Mouse (Mus musculus): Measurements from ENCODE around the gene A630095N17Rik. TPM values are rescaled to one million over a fixed set of nuclear protein-coding genes. Genes with fewer than 3 reads are reported as not detected.

A630095N17Rik gene
- not detected for polyA plus RNA-seq (2017; shearing (Covaris generic))

DNA sequence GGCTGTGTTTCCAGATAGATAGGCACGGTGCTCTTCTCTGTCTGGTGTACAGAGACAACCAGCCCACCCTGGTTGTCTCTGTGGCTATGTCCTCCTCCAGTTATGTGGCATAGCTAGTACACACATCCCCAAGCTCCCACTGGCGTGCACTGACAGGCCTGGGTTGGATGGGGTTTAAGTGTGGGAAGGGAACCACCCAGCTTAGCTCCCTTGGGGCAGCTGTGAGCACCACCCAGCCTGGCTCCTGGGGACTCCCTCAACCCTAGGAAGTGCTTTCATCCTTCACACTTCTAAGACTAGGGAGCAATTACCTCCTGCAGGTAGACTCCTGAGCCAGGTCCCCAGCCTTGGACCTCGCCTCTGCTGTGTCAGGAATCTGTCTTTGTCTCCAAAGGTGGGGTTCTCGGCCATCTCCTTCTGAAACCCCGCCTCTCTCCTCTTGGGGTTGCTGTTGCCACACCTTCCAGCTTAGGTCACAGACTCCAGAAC is at the start of gene A630095N17Rik:
Gene A630095N17Rik (minus strand): TSS at position 439 of the 489 bp plus-strand sequence.
- ATAC-seq: no peak

DNA sequence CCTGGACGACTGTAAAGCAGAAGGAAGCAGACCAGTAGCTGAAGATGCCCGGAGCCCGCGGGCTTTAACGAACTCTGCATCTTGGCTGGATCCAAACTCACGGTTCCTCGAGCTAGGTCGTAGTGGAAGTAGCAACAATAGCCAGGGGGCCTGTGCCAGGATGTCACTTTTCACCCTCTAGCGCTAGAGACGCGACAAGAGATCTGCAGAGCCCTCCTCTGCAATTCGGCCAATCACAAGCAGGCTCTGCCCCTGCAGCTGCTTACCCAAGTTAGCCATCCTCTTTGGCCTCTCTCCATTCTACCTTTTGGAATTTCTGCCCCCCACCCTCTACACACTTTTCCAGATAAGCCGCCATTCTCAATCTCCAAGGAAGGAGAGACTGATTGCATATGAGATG is 46.3 kb upstream of the A630095N17Rik start, which contains the start of gene Resp18:
Gene Resp18 (minus strand): TSS at position 188 of the 400 bp plus-strand sequence.
- ATAC-seq: no peak

DNA sequence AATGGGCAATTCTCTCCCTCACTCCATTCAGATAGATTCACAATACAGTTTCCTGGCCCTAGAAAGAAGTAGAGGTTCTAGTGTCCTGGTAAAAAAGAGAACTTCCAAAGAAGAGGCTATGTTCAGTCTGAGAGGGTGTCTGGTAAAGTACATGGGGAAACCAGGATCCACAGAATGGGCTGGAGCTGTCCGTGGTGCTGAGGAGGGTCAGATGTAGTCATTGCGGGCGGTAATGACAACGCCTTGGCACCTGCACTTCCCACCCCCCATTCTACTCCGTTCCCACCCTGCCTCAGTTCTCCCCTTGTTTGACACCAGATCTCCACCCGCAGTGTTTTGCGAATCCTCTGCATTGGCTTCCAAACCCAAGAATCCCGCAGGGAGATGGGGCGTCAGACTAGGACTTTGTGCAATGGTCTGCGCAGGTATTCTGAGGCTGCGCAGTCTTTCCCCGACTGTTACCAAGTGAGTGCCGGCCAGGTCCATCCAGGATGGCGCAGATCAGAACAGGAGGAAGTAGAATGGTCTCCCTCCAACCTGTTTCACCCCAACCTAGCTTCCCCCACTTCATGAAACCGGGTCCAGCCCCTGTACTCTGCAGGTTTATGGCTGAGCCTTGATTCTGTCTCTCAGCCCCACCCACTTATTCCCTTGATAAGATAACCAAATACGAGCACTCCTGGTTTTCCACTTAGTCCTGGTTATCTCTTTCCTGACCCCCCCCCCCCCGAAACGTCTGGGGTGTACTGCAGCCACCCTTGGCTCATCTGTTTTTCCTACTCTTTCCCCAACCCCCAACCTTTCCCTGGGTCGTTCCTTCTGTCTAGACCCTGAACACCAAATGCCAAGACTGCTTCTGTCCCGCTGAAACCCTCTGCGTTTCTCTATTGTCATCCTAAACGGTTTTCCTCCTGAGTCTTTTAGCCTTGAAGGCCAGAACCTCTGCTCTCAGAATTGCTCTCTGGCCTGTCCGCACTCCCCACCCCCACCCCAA is 45.6 kb upstream of the A630095N17Rik start:
- ATAC-seq: no peak

DNA sequence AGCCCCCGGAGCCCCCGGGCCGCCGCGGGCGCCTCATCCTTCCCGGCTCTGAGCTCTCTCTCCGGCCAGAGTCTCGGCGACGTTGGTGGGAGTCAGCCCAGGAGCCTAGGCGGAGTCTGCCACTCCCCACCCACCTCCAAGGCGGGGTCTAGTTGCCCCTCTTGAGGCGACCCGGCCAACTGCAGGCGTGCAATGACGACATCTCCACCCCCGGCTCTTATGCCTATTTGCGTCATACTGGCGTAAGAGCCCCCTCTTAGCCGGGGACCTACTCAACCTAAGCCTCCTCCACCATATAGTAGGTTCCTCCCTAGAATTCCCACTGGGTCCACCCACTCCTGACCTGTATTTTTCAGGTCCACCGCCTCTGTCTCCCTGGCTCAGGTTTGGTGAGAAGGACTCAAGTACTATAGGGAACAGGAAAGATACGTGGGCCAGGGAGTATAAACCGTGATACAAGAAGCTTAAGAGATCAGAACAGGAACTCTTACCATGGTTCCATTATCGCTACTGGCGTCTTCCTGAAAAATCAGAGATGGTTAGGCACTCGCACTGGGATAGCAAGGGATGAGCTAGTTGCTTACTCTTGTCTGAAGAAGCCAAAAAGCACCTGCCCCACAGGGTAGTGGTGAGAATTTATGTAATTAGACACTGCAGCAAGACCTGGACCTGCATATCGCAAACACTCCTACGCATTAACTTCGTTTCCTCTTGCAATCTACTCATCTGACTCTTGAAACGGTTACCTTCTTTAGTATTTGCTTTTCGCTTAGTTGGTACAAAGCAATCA is 32.4 kb upstream of the A630095N17Rik start, which contains the start of gene Ptprn:
Gene Ptprn (minus strand): TSS at position 412 of the 790 bp plus-strand sequence.
- no peak for ATAC-seq

DNA sequence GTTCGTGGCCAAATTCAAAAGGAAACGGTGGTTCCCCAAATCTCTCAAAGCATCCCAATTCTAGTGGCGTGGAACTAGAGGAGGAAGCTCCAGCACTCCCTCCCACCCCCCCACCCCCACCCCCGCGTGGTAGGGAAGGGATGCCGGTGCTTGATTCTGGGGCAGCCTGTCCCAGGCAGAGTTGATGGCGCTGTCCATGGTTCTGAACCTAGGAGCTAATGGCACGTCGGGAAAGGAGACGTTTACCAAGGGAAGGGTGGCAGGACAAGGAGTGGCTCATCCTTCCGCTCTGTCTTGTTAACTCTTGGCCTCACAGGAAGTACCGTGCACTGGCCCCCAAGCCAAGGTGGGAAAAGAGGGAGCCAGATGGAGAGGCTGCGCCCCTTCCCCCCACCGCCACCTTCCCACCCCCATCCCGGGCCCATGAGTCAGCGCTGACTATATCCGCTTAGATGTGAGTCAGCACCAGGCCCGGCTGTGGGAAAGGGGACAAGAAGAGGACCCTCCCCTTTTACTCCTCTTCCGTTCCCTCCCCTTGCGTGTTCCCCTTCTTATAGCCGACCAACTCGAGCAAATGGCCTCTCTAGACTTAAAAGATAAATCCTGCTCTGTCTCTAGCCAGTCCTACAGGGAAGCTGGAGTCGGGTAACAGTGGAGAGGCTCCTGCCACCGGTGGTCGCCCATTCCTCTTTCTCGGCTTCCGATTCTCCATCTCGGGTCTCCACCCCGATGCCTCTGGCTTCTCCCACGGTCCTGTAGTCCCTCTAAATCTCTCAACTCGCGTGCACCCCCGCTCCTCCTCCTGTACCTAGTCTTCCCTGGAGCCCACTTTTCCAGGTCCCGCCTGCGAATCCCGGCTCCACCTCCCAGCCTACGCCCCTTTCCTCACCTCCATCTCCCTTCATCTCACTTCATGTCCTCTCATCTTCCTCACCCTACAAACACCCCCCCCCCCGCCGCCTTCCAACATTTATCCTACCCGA is 31.4 kb upstream of the A630095N17Rik start:
- no peak for ATAC-seq

DNA sequence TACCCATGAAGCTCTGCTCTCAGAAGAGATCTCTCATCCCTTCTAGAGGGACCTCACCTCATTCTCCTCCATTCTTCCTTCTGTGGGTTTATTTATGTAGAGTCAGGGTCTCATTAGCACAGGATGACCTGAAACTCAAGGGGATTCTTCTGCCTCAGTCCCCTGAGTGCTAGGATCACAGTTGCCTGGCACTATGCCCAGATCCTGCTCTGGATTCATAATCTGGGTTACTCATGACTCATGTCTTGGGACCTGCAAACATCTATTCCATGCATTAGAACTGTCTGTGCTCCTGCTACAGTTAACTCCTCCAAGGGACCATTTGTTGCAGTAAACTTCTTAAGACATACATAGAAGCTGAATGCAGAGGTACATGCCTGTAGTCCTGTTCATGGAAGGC is 29.4 kb upstream of the A630095N17Rik start:
- ATAC-seq: no peak

DNA sequence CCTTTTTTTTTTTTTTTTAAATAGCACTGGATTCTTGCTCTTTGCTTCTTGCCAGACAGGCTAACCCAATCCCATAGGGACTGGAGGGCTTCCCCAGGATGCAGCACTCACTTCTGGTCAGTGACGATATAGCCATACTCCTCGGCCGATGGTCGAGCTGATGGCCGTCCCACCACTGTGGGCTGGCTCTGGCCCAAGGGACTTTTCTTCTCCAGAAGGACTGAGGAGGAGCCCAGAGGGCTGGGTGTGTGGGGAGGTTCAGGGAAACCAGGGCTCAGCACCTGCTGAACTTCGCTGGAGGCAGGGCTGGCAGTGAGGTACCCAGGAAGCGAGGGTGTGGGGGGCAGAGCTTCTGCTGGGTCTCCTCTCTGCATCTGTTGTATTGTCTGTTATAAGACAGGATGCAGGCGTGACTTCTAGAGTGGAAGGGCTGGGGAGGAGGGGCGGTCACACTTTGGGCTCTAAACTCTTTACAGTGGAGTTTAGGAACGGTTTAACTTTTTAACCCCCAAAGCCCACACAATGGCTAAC is 23.7 kb upstream of the A630095N17Rik start:
- ATAC-seq: no peak

DNA sequence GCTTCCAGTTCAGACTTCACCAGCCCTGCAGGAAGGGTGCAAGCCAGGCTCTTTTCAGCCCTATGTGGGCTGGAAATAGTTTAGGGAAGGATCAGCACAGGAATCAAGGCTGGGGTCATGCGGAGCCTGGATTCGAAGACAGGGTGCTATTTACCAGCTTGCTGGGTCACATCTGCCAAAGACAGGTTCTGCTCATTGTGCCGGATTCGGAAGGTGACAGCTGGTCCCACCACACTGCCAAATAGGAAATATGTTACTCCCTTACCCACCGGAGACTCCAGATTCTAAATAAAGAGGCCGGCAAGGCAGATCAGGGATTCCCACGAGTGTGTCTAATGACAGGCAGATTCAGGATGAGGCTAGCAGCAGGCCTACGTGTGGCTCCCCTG is 22.7 kb upstream of the A630095N17Rik start:
- ATAC-seq: no peak

DNA sequence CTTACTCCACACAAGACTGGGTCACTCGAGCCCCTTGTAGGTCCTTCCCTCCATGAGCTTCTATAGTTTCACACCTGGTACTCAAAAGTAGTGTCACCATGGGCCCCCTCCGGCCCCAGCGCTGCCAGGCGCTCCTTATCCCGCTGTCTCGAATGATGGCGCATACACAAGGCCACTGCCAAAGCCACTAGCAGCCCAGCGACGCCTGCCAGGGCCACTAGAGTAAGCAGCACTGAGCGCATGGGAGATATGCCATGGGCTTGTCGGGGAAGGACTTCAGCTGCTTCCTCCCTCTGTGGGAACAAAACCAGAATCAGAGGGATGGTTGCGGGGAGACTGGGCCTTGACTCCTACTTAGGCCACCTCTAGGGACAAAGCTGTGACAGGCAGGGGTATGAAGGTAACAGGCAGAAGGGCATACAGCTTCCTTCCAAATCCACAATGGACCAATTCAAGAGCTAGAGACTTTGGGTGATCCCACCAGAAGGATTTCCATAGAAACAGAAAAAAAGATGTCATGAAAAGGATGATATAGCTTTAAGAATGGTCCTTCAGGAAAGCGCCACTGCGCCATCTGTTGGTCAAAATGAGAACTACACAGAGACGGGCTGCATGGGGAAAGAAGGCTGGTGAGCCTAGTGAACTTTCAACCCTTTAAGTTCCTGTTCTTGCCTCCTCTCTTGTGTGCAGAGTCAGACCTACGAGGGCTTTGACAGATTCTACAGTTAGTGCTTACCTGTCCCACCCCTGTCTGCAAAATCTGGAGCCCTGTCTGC is 22.1 kb upstream of the A630095N17Rik start:
- peak; percentile 26 for ATAC-seq

DNA sequence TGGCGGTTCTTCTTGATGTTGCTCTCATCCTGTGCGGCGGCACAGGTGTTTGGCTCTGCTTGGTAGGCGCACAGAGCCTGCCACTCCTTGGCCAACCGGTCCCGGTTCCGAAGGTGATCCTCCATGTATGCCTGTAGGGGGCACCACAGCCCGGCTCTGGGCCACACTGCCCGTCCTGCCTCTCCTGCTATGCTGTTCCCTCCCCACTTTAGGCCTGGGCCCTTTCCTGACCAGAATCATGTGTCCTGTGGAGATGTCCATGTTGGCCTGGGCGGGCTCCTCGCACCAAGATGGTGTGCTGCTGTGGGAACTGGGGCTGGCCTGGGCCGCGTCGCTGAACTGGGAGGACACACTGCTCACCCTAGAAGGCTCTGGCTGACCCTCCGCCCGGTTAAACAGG is 21.1 kb upstream of the A630095N17Rik start:
- no peak for ATAC-seq

DNA sequence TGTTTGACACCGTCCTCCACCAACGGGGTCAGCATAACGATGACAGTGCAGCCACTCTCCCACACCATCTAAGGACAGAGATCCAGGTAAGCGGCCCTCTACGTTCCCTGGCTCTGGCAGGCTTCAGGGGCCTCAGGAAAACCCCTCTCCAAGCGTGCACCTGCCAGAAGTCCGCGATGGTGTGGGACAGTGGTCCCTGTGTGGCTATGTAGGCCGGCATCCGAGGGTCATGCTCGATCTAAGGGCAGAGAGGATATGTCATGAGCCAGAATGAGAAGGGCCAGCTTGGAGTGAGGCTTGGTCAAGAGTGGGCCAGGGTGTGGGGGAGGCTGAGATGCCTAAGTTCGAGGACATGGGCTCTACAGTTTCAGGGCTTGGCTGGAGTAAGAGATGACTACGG is 20.4 kb upstream of the A630095N17Rik start:
- no peak for ATAC-seq

DNA sequence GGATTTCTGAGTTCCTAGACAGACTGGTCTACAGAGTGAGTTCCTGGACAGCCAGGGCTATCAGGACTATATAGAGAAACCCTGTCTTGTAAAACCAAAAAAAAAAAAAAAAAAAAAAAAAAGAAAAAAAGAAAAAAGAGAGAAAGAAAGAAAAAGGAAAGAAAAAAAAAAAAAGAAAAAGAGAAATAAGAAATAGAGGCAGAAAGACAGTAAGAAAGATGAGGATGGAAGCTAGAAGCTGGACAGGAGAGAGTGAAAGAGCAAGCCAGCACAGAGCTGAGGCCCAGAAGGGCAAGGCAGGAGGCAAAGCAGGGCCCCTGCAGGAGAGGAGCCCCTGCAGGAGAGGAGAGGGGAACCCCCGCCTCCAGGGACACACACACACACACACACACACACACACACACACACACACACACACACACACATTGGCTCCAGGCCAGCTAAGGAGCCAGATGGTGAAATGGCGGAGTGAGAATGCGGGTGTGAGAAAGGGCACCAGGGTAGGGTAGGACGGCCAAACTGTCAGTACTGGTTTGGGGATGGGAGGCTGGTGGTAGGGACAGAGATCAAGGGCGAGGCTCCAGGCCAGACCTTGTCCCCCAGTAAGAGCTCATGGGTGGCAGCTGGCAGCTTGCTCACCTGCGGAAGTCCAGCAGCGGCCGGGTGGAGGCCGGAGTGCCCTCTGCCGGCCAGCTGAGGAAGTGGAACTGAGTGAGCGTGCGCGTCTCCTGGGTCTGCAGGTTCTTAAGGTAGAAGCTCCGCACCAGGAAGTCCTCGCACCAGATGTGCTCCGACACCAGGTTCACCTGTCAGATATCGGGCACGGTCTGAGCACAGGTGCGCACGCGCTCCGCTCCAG is 19.4 kb upstream of the A630095N17Rik start:
- ATAC-seq: peak; percentile 75

DNA sequence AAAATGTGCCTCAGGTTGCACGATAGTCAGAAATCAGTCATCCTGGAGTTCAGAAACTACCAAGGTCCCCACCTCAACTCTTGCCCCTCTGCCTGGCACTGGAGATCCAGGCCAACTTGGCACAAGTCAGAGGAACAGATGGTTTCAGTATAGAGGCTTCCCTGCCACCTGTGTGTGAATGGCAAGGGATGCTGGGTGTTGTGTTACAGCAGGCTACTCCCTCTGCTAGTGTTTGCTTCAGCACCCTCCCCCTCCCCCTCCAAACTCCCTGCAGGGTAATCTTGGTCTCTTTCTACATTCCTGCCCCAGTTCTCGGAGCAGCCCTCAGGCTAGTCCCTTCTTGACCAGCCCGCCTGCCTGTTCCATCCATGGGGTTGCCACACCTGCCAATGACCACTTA is 18.6 kb upstream of the A630095N17Rik start:
- no peak for ATAC-seq

DNA sequence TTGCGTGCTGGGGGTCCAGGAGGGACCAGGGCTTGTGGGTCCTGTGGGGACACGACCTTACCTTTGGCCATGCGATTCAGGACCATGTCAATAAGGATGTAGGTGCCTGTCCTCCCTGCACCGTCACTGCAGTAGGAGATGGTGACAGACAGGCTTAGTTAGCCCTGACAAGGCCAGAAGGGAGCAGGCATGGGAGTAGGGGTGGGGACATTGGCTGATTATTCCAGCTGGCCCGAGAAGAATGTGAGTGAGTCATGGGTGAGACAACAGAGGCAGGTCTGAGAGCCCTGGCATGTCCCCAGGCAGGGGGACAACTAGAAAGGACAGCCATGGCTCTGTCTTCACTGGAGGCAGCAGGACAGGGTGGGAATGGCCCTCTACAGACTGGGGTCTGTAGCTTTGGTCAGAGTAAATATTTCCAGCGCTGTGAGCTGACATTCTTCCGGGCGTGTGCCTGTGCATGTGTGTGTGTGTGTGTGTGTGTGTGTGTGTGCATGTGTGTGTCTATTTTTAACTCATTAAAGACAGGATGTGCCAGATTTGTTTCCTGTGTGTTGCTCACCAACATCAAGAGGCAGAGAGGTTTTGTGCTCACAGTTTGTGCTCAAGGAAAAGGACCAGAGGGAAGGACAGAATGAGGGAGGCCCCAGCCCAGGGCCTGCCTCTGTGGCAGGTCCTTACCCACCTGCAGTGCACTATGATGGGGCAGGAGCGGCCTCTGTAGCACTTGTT is 16.3 kb upstream of the A630095N17Rik start:
- peak; percentile 50 for ATAC-seq

DNA sequence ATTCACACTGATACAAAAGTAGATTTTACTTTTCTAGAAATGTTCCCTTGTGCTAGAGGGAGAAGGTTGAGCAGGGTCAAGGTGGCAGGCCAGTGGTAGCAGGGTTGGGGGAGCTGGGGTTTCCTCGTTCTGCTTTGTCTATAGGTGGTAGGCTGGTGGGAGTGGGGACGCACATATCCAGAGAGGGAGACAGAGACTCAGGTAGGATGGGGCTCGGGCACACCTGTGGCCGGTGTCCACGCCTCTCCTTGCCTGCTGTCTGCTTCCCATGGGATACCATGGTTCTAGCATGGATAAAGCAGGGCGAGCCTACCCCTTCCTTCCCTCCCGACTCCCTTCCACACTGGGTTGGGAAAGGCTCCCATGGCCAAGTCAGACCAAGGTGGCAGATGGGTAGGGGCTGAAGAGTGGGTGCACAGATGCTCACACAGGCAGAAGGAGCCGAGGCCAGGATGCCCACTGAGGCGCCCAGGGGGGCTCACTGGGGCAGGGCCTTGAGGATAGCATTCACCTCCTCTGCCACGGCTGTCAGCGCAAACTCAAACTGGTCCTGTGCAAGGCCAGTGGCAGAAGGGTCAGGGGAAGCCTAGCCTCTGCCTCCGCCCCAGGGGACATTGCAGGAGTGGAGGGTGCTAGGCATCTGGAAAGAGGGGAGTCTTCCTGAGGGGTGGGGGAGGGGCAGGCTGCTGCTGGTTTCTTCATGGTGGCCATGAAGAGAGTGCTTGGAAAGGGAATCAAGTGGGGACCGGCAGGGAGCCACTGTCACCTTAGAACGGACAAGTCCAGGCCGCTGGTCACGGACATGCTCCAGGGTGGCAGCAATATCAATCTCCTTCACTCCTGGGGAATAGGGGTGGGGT is 15.4 kb upstream of the A630095N17Rik start:
- no peak for ATAC-seq

DNA sequence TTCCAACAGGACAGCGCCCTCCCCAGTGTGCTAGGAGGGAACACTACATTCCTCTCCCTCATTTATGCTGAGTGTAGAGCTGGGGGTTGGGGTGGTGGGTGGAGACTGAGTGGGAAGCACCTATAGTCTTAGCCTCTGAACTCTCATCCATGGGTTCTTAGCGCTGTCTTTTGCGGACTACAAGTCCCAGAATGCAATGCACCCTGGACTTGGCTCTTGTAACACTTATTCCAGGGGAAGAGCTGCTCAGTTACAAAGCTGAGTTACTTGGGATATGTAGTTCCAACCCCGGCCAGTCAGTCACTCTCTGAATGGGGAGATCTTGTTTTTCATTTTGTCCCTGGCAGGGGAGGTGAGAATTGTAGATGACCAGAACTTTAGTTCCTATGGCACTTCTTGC is 12.9 kb upstream of the A630095N17Rik start:
- ATAC-seq: peak; percentile 53

DNA sequence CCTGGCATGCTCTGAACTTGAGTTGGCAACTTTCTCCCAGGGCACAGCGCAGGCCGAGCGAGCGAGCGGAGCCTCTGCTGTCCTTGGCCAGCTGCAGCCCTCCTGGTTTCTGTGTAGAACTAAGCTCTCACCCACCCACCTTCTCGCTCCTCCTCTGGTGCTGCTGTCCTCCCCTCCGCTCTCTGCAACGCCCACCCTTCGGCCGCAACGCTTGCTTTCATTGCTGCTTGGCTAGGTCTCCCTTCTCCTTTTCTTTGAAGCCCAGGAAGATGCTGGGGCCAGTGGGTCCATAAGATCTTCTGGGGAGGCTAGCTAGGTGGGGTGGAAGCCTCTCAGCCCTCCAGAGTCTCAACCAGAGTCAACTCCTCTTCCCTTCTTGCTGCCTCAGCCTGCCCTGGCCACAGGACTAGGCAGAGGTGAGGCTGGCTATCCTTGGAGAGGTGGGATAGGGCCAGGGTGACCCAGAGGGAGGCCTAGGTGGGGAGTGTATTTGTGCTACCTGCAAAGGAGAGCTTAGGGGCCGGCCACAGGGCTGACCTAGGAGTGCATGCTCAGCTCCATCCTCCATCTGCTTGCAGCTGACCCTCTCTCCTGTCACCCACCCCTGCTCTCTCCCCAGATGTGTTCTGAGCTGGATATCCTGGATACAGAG is 12.4 kb upstream of the A630095N17Rik start:
- no peak for ATAC-seq

Measured in activated CD4-positive, CD25-positive, alpha-beta regulatory T cell, adult 4 months (primary cell).